Comparison of ENCODE assay signal across 22 mouse cellular contexts in genomic region chr8:98811922-98812321, GRCm38 (mm10).
A peak's percentile ranks its signal among the peaks of the same experiment; 100 is the strongest.
DNase-seq lines count a peak whose midpoint lies in the region; ATAC-seq and TF ChIP-seq lines count a peak whose summit lies in the region.
"Had no signal": no experiment of that assay in that cellular context is flagged by ENCODE, and none has a peak within 500 bp of the region (broad histone marks: within the 10 kb centered on the region; RNA-seq: fewer than 3 reads in every experiment).

No protein-coding gene starts in this region.

- no peak overlapping the region for H3K4me2 ChIP-seq in hindbrain, postnatal 0 days (ENCODE audit: low read depth, low read length)
- H3K4me2 ChIP-seq in hindbrain, embryonic 13.5 days = no peak overlapping the region
- H3K4me2 ChIP-seq: embryonic facial prominence, embryonic 13.5 days; forebrain, embryonic 15.5 days; midbrain, embryonic 13.5 days; neural tube, embryonic 13.5 days had no signal

- no peak overlapping the region for H3K9ac ChIP-seq in hindbrain, postnatal 0 days (replicated peaks; ENCODE audit: low read length)
- H3K9ac ChIP-seq in hindbrain, embryonic 13.5 days = no peak overlapping the region
- H3K9ac ChIP-seq: embryonic facial prominence, embryonic 13.5 days; forebrain, embryonic 15.5 days; midbrain, embryonic 13.5 days; neural tube, embryonic 13.5 days had no signal

- H3K4me1 ChIP-seq in hindbrain, postnatal 0 days (ENCODE audit: insufficient read depth, low read length) = no peaks in the 10 kb centered on the region
- no peaks in the 10 kb centered on the region for H3K4me1 ChIP-seq in hindbrain, embryonic 13.5 days (replicated peaks)
- H3K4me1 ChIP-seq: embryonic facial prominence, embryonic 13.5 days; forebrain, embryonic 15.5 days; midbrain, embryonic 13.5 days; neural tube, embryonic 13.5 days had no signal

- no peaks in the 10 kb centered on the region for H3K36me3 ChIP-seq in hindbrain, postnatal 0 days (ENCODE audit: insufficient read depth, low read length)
- H3K36me3 ChIP-seq in hindbrain, embryonic 13.5 days = no peaks in the 10 kb centered on the region
- H3K36me3 ChIP-seq: embryonic facial prominence, embryonic 13.5 days; forebrain, embryonic 15.5 days; midbrain, embryonic 13.5 days; neural tube, embryonic 13.5 days had no signal

- no peak for ATAC-seq in hindbrain, postnatal 0 days
- no peak for ATAC-seq in hindbrain, embryonic 13.5 days (ENCODE audit: low FRiP score)
- ATAC-seq: forebrain, embryonic 15.5 days; inflammation-experienced regulatory T-cells, adult 6 months; lung, postnatal 0 days; midbrain, embryonic 13.5 days had no signal

- TF ChIP-seq CTCF in hindbrain, postnatal 0 days (IDR thresholded peaks at IDR 0.05; ENCODE audit: low read depth) = no peak

- whole genome bisulfite sequencing in hindbrain, postnatal 0 days = 52% methylated on average over 3 of the region's 3 CpGs
- 82% methylated on average over 3 of the region's 3 CpGs for WGBS in hindbrain, embryonic 13.5 days

- no peaks in the 10 kb centered on the region for H3K9me3 ChIP-seq in hindbrain, postnatal 0 days (ENCODE audit: low read length)
- H3K9me3 ChIP-seq in hindbrain, embryonic 13.5 days = no peaks in the 10 kb centered on the region
- H3K9me3 ChIP-seq: embryonic facial prominence, embryonic 13.5 days; forebrain, embryonic 15.5 days; midbrain, embryonic 13.5 days; neural tube, embryonic 13.5 days had no signal

- H3K27me3 ChIP-seq in hindbrain, postnatal 0 days (ENCODE audit: insufficient read depth, low read length) = no peaks in the 10 kb centered on the region
- no peaks in the 10 kb centered on the region for H3K27me3 ChIP-seq in hindbrain, embryonic 13.5 days
- H3K27me3 ChIP-seq: CH12.LX; embryonic facial prominence, embryonic 13.5 days; forebrain, embryonic 15.5 days; midbrain, embryonic 13.5 days; neural tube, embryonic 13.5 days had no signal

- no peak overlapping the region for H3K4me3 ChIP-seq in hindbrain, postnatal 0 days (ENCODE audit: low read length)
- no peak overlapping the region for H3K4me3 ChIP-seq in hindbrain, embryonic 13.5 days
- H3K4me3 ChIP-seq: embryonic facial prominence, embryonic 13.5 days; forebrain, embryonic 15.5 days; layer of hippocampus, adult 2 months; midbrain, embryonic 13.5 days; neural tube, embryonic 13.5 days had no signal

- DNase-seq in hindbrain, postnatal 0 days (ENCODE audit: low spot score) = peak; percentile 60
- peak; percentile 13 for DNase-seq in right cerebral cortex, adult 18-20 months
- DNase-seq in right cerebral cortex, postnatal 4 days = no peak
- DNase-seq in cerebellum, adult 18-20 months = peak; percentile 68 to 78
- DNase-seq in cerebellum, postnatal 25 days = peak; percentile 72 to 85
- DNase-seq in heart, adult 11 months = no peak
- DNase-seq in lung, postnatal 14 days = no peak
- DNase-seq: adrenal gland, postnatal 36 days; gastrocnemius, postnatal 14 days; kidney, adult 2 months; kidney, postnatal 14 days; liver; thymus, postnatal 14 days had no signal

- H3K27ac ChIP-seq in hindbrain, postnatal 0 days = no peak overlapping the region
- no peak overlapping the region for H3K27ac ChIP-seq in hindbrain, embryonic 13.5 days
- H3K27ac ChIP-seq: embryonic facial prominence, embryonic 13.5 days; forebrain, embryonic 15.5 days; layer of hippocampus, adult 2 months; midbrain, embryonic 13.5 days; neural tube, embryonic 13.5 days had no signal

Comparison
In these comparisons a context has a peak if more than half of its experiments do, and no peak if none do; other contexts are left out.
1. DNase-seq: peak in hindbrain, postnatal 0 days (single experiment), right cerebral cortex, adult 18-20 months (single experiment), cerebellum, adult 18-20 months (2 of 2) and cerebellum, postnatal 25 days (2 of 2); none in right cerebral cortex, postnatal 4 days (single experiment), heart, adult 11 months (single experiment) and lung, postnatal 14 days (single experiment).